Mouse (Mus musculus): ENCODE measurements at regions not wholly inside any gene's neighbourhood (a gene's known extent, or its start where the extent isn't known, plus 50 kb on each side); places are given as distances from the start of the nearest gene placed in this dataset.

- DNase-seq (ENCODE audit: low read depth, low spot score): no peak
Observed at GRCm38 (mm10) chr12:94150143-94150542, 1541.9 kb upstream of the Flrt2 start.

DNA sequence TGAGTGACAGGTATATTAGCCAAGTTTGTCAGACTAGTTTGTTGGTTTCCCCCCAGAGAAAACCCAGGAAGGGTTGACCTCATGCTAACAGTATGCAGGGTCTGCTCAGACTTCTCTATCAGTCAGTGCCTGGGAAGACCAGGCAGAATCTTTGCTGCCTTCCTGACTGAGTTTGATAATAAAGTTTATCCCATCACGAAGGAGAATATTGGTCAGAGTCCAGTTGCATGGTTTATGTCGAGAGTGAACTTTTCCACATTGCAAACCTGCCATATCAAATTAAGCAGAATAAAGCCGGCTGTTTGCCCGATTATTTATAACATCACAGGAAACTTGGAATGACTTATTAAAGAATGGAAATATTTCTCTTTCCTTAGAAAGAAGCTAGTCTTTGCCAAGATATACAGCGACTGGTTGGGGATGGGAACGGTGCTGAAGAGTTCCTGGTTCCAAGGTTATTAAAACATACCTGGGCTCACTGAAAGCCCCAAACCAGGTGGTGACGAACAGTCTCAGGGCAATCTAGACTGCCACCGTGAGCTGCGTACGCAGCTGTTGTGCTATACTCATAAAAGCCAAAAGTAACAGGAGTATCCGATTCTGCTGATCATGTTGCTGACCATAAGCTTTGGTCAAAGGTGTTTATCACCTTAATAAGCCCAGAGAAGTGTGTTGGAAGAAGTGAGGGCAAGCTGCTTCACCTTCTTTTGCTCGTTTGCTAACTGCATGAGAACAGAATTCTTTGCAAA lies 1536.7 kb upstream of the Flrt2 start:
- no peak for DNase-seq (ENCODE audit: low read depth, low spot score)

DNA sequence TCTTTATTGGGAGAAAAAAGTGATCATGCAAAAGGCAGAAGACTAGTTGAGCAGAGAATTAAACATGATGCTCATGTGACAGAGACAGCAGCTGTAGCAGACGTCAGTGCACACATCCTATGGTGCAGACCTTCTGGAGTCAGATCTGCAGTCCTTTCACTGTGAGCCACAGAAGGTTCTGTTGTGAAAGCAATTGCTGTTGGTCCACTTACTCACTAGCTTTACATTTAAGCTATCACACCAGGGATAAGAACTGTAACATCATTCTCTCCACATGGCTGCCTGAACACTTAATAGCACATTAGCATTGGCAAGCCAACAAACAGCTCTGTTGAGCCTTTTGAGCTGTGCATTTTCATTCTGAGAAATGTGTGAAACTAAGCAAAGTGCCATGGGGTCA lies 1509.7 kb upstream of the Flrt2 start:
- no peak for DNase-seq (ENCODE audit: low read depth, low spot score)

DNA sequence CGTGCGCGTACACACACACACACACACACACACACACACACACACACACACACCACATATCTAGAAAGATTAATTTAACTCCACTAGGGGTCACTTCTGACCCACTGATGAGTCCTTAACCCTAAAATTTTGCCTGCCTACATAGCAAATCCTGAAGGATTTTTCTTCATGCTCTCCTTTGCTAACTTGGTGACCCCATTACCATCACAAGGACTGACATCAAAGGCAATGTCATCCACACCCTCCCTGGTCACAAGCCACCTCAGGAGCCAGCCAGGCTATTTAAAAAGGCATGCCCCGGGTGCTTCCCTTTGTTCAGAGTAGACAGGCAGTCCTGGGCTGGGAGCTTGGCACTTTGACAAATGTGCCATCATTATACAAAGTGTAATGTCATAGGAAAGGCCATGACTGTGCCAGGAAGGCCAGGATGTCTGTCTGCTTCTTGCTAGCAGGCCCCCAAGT lies 1501.4 kb upstream of the Flrt2 start:
- peak; percentile 1 for DNase-seq (ENCODE audit: low read depth, low spot score)

GRCm38 (mm10) chr12:94217906-94218305 lies 1474.1 kb upstream of the Flrt2 start:
- no peak for DNase-seq (ENCODE audit: low read depth, low spot score)

- DNase-seq (ENCODE audit: low read depth, low spot score): no peak
Observed at GRCm38 (mm10) chr12:94229894-94230293, 1462.1 kb upstream of the Flrt2 start.

GRCm38 (mm10) chr12:94245366-94245765 lies 1446.7 kb upstream of the Flrt2 start:
- no peak for DNase-seq (ENCODE audit: low read depth, low spot score)

- DNase-seq (ENCODE audit: low read depth, low spot score): no peak
Observed at GRCm38 (mm10) chr12:94247362-94247761, 1444.7 kb upstream of the Flrt2 start.

- DNase-seq (ENCODE audit: low read depth, low spot score): no peak
Observed at GRCm38 (mm10) chr12:94252957-94253633, 1438.9 kb upstream of the Flrt2 start.

GRCm38 (mm10) chr12:94280946-94281345 lies 1411.1 kb upstream of the Flrt2 start:
- DNase-seq (ENCODE audit: low read depth, low spot score): no peak

DNA sequence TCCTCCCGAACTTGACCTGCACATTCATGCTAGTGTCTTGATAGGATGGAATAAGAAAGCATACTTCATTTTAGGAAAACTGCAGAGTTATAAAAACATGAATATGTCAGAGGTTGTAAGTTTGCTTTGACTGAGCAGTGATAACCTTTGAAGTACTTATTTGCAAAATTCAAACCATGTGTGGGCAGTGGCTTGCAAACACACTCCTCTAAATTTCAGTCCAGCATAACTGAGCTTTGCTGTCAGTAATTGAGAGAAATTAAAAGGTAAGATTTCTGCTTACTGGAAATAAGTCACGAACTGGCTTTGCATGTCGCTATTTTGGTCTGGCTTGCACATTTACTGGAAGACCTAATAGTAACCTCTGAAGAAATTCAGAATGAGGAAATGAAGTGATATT lies 1409.1 kb upstream of the Flrt2 start:
- DNase-seq (ENCODE audit: low read depth, low spot score): no peak

- DNase-seq (ENCODE audit: low read depth, low spot score): no peak
Observed at GRCm38 (mm10) chr12:94283572-94283971, 1408.5 kb upstream of the Flrt2 start.

DNA sequence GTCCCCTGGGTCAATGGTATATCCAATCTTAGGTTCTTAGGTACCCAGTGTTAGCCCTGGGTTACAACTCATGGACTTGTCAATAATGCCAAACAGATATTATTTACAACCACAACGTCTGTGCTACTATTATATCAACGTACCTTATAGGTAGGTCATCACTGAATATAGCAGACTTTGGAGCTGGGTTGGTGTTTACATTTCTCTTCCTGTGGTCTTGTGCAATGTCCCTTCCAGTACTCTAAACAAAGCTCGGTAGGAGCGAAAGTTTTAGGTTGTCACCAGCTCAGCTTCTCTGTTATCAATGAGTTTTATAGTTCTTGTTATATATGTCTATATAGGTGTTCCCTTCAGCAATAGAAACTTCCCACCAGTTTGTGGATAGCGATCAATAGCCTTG lies 1394.2 kb upstream of the Flrt2 start:
- DNase-seq (ENCODE audit: low read depth, low spot score): no peak

GRCm38 (mm10) chr12:94332351-94332750 lies 1359.7 kb upstream of the Flrt2 start:
- DNase-seq (ENCODE audit: low read depth, low spot score): no peak

DNA sequence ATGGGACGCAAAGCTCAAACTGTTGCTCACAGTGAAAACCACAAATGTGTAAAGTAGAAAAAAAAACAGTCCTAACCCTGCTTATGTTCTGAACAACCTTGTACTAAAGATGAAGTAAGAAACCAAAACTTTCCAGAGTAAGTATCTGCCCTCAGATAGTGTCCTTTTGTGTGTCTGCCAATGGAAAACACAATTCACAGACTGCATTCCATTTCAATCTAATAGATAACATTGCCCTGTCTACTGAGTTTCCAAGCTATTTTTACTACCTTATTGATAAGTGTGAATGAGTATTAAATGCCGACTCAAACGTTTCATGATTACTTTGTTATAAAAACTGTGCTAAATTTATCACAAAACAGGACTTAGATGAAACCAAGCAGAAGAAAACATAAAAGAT lies 1357.4 kb upstream of the Flrt2 start:
- DNase-seq (ENCODE audit: low read depth, low spot score): no peak

DNA sequence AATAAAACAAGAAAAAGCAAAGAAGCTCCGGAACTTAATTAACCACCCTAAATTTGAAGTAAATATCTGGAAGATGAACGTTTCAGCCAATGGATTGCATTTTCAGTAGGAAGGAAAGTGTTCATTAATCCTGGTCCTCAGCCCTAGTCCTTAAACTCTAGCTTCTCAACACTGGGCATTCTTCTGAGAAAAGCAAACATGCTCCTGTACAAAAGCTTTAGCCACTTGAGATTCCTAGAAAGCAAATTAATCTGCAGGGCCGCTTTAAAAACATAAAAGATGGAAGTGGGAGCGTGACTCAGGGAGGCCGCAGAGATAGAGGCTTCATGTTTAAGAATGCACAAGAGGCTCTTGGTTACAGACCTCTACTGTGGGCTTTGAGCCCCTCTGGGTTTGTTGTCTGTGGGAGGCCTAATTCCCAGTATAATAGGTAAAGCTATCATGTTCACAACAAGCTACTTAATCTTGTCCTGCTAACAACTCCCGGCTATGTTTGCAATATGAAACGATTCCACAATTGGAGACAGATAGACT lies 1342.3 kb upstream of the Flrt2 start:
- DNase-seq (ENCODE audit: low read depth, low spot score): no peak

DNA sequence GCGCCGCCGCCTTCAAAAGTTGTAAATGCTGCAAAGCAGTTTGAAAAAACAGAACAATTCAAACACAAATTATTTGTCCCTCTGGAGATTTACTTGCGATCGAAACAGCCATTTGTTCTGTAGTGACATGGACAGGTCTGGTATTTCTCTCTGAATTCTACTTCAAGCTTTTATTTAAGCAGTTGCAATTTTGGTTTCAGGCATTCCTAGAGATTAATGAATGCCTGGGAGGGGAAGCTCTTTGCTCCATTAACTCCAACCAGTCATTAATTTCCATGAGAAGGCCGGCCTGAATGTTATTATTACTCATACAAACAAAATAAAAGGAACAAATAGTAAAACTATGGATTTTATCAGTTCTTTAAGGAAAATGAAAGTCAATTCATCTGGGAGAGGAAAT lies 1327.8 kb upstream of the Flrt2 start:
- no peak for DNase-seq (ENCODE audit: low read depth, low spot score)

DNA sequence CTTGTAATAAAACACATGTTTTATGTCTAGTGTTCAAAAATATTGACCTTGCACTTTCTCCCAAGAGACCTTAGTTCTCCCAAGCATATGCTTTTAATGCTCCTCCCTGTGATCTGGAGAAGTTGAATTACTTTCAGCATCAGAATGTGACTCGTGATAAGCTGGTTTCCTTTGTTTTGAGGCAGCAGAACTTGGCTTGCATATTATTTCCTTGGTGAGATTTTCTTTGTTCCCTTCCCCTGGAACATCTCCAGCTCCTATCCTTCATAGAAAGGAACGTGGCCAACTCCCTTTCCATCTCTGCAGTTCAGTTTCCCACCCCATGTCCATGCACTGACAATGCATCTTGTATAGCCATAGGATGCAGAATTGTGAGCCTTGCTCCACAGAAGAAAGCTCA lies 1292.0 kb upstream of the Flrt2 start:
- DNase-seq (ENCODE audit: low read depth, low spot score): no peak

DNA sequence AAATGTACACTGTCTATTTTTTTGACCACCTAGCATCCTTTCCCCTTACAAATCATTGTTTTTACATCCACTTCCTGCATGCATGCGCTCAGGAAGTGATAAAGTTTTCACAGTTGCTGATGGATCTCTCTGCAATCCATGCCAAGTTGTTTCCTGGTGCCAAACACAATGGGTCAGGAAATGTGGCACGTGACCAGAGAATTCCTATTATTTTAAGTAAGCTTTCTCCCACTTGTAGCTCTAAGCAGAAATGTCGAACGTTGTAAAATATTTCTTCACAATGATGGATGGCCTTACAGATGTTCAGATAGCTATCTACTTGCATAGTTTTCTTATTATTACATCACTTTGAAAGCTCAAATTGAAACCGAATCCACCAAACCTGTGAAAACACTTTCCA lies 1271.1 kb upstream of the Flrt2 start:
- no peak for DNase-seq (ENCODE audit: low read depth, low spot score)

DNA sequence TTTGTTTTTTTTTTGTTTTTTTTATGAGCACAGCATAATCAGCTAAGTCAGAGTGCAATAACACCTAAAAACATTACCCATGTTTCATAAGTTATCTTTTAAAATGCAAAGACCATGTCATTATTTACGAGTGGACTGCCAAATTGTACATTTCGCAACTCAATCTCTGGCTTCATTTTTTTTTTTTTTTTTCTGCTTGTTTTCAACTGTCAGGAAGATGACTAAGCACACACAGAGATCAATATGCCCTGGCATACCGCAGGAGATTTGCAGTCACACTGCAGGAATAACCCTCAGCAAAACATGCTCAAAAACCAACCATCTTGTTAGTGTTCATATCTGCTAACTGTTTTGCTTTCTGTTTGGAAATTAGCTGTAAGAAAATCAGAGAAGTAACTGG lies 1270.3 kb upstream of the Flrt2 start:
- no peak for DNase-seq (ENCODE audit: low read depth, low spot score)

DNA sequence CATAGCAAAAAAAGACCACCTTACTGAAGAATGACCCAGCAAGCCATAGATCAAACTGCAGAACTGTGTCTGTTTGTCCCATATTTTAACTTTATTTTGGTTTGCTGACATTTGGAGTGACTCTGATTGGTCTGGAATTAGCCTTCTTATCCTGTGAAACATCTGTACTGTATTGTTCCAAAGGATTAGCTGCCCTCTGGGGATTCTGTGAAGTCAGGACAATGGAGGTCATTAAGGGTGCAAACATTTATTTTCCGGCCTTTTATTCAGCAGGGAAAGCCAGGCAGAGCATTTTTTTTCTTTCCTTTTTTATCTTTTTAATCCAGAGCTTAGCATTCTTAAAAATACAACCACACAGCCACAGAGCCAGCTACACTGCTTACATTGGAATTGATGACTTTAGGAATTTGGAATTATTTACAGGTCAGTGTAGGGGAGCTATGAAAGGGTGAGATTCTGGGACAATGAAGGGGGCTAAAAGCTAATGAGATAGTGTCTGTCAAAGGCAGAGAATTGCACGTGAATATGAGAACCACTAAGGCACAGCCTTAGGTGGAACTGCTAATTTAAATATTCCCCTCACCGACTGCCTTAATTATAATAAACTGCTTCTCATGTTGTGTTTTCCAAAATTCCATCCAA lies 1267.6 kb upstream of the Flrt2 start:
- DNase-seq (ENCODE audit: low read depth, low spot score): no peak

- DNase-seq (ENCODE audit: low read depth, low spot score): no peak
Observed at GRCm38 (mm10) chr12:94449517-94449916, 1242.5 kb upstream of the Flrt2 start.

DNA sequence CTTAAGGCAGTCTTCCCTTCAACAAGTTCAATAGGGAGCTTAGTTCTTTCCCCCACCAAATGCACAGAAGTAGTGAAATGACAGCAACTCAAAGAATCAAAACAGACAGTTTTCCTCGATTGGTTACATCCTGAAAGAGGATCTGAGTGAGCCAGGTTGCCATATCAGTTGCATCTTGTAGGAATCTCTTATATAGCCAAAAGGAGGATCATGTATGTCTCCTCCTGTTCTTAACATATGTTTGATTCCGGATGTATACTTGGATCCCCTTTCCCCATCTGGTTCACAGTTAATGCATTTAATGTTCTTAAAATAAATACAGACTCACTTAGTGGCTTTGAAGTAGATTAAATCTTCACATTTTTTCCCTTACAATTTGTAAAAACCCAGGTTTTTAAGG lies 1224.0 kb upstream of the Flrt2 start:
- no peak for DNase-seq (ENCODE audit: low read depth, low spot score)
